In genomic region chr11:107794103-107794493, GRCm38 (mm10) we compare ENCODE assay signal across 8 mouse cellular contexts. TPM values are rescaled to one million over a fixed set of nuclear protein-coding genes. Genes with fewer than 3 reads are reported as not detected.
A peak's percentile ranks its signal among the peaks of the same experiment; 100 is the strongest.
DNase-seq lines count a peak whose midpoint lies in the region; ATAC-seq and TF ChIP-seq lines count a peak whose summit lies in the region.

No protein-coding gene starts in this region.

- TF ChIP-seq CTCF in kidney, adult 2 months (conservative IDR thresholded peaks at IDR 0.05; ENCODE audit: insufficient read depth, insufficient read length, low read depth, low read length), result no peak
- no peak for TF ChIP-seq CTCF in brain, embryonic 14.5 days (IDR thresholded peaks at IDR 0.05; ENCODE audit: borderline replicate concordance, extremely low read depth, insufficient read depth, insufficient read length)
- no peak for TF ChIP-seq CTCF in forebrain, postnatal 0 days (IDR thresholded peaks at IDR 0.05; ENCODE audit: low read depth)

- no peak overlapping the region for H3K27ac ChIP-seq in kidney, adult 2 months (ENCODE audit: insufficient read depth, low read depth, low read length)
- H3K27ac ChIP-seq in forebrain, postnatal 0 days (ENCODE audit: low read depth, low read length), result peak overlapping the region; percentile 97
- no peak overlapping the region for H3K27ac ChIP-seq in limb, embryonic 13.5 days
- peak overlapping the region; percentile 58; the same call in 1 of the 2 replicates for H3K27ac ChIP-seq in stomach, embryonic 14.5 days (ENCODE audit: low read length)

- peak overlapping the region; percentile 46 for H3K4me3 ChIP-seq in kidney, adult 2 months (ENCODE audit: insufficient read depth, low read depth, low read length)
- peak overlapping the region; percentile 84 for H3K4me3 ChIP-seq in forebrain, postnatal 0 days (ENCODE audit: low read depth, low read length)
- peak overlapping the region; percentile 70 for H3K4me3 ChIP-seq in limb, embryonic 13.5 days
- peak overlapping the region; percentile 64 for H3K4me3 ChIP-seq in stomach, embryonic 14.5 days (ENCODE audit: low read depth, low read length)

- peak; percentile 8 for DNase-seq in kidney, adult 2 months
- DNase-seq in kidney, adult 11 months, result no peak
- peak; percentile 59 for DNase-seq in brain, embryonic 14.5 days (ENCODE audit: low read depth)
- DNase-seq in forebrain, postnatal 0 days, result no peak
- no peak for DNase-seq in left cerebral cortex, adult 9 months (ENCODE audit: low spot score in 2 of 2)

- H3K4me1 ChIP-seq in kidney, adult 2 months (ENCODE audit: control insufficient read depth, insufficient read depth, low read length), result no peaks in the 10 kb centered on the region
- peaks cover 6% of the 10 kb centered on the region for H3K4me1 ChIP-seq in forebrain, postnatal 0 days (ENCODE audit: insufficient read depth)
- H3K4me1 ChIP-seq in limb, embryonic 13.5 days, result peaks cover 30% of the 10 kb centered on the region
- H3K4me1 ChIP-seq in stomach, embryonic 14.5 days (ENCODE audit: control insufficient read depth, insufficient read depth, low read length), result peaks cover 14% of the 10 kb centered on the region; the same call in 1 of the 2 replicates

- H3K4me2 ChIP-seq in forebrain, postnatal 0 days (ENCODE audit: low read depth), result peak overlapping the region; percentile 83
- H3K4me2 ChIP-seq in limb, embryonic 13.5 days (replicated peaks), result peak overlapping the region; percentile 98
- peak overlapping the region; percentile 97 for H3K4me2 ChIP-seq in stomach, embryonic 14.5 days (replicated peaks; ENCODE audit: low read depth, low read length)

- TF ChIP-seq POLR2A in kidney, adult 2 months (IDR thresholded peaks at IDR 0.05; ENCODE audit: low read depth, low read length), result no peak
- TF ChIP-seq POLR2A in brain, embryonic 14.5 days (IDR thresholded peaks at IDR 0.05; ENCODE audit: borderline replicate concordance, extremely low read depth, insufficient read depth, insufficient read length, poor library complexity, severe bottlenecking), result no peak

- no peaks in the 10 kb centered on the region for H3K36me3 ChIP-seq in kidney, adult 2 months (ENCODE audit: control insufficient read depth, insufficient read depth, low read length)
- peaks cover 8% of the 10 kb centered on the region for H3K36me3 ChIP-seq in forebrain, postnatal 0 days (ENCODE audit: insufficient read depth)
- peaks cover 6% of the 10 kb centered on the region; the same call in 1 of the 2 replicates for H3K36me3 ChIP-seq in limb, embryonic 13.5 days
- no peaks in the 10 kb centered on the region for H3K36me3 ChIP-seq in stomach, embryonic 14.5 days (ENCODE audit: control insufficient read depth, insufficient read depth, low read length)

- 1% methylated on average over 41 of the region's 41 CpGs for WGBS in kidney, adult 2 months
- under 1% methylated on average over 36 of the region's 41 CpGs for WGBS in forebrain, postnatal 0 days
- WGBS in limb, embryonic 13.5 days, result under 1% methylated on average over 36 of the region's 41 CpGs
- 1% methylated on average over 41 of the region's 41 CpGs for WGBS in stomach, embryonic 14.5 days

- H3K27me3 ChIP-seq in kidney, adult 2 months (replicated peaks; ENCODE audit: control insufficient read depth, insufficient read depth, low read length), result no peaks in the 10 kb centered on the region; the same call in 1 of the 2 replicates
- H3K27me3 ChIP-seq in forebrain, postnatal 0 days (ENCODE audit: insufficient read depth, low read length), result no peaks in the 10 kb centered on the region
- H3K27me3 ChIP-seq in limb, embryonic 13.5 days, result peaks cover 76% of the 10 kb centered on the region
- H3K27me3 ChIP-seq in stomach, embryonic 14.5 days (ENCODE audit: control insufficient read depth, insufficient read depth, low read length), result peaks cover 9% of the 10 kb centered on the region; the same call in 1 of the 2 replicates

- H3K9ac ChIP-seq in forebrain, postnatal 0 days, result peak overlapping the region; percentile 94
- H3K9ac ChIP-seq in limb, embryonic 13.5 days, result peak overlapping the region; percentile 73
- peak overlapping the region; percentile 38; the same call in 1 of the 2 replicates for H3K9ac ChIP-seq in stomach, embryonic 14.5 days (replicated peaks; ENCODE audit: low read depth, low read length)

- H3K9me3 ChIP-seq in forebrain, postnatal 0 days (ENCODE audit: low read length), result no peaks in the 10 kb centered on the region
- H3K9me3 ChIP-seq in limb, embryonic 13.5 days, result no peaks in the 10 kb centered on the region
- no peaks in the 10 kb centered on the region for H3K9me3 ChIP-seq in stomach, embryonic 14.5 days (ENCODE audit: control insufficient read depth, low read depth, low read length)

- ATAC-seq in forebrain, postnatal 0 days, result peak; percentile 52; the same call in 1 of the 2 replicates
- ATAC-seq in limb, embryonic 13.5 days (ENCODE audit: low FRiP score, low read depth), result peak; percentile 33
- peak; percentile 21; the same call in 1 of the 2 replicates for ATAC-seq in stomach, embryonic 14.5 days (ENCODE audit: insufficient number of reproducible peaks, insufficient read depth, low FRiP score, low read depth)
- ATAC-seq in erythroblast, adult 5-6 weeks (replicated peaks; ENCODE audit: low FRiP score, poor library complexity, severe bottlenecking), result no peak

RNA-seq across cellular contexts. Expression of gene Cacng4, which starts 0.3 kb away (rescaled TPM):
- polyA plus RNA-seq in kidney, adult 2 months (2012; rRNA removed), result 0.31 and 0.69 TPM in 2 replicates
- polyA plus RNA-seq in brain, embryonic 14.5 days (2012; rRNA removed), result 117 and 152 TPM in 2 replicates
- 80.9 and 91.7 TPM in 2 replicates for total RNA-seq in forebrain, postnatal 0 days (2014; rRNA removed)
- polyA plus RNA-seq in forebrain, postnatal 0 days (2015; fragmentation: Nextera tagmentation; extraction: Ambion mirVana), result 44.6 and 57.7 TPM in 2 replicates
- 4.3 and 5.7 TPM in 2 replicates for polyA plus RNA-seq in limb, embryonic 13.5 days (2015; fragmentation: Nextera tagmentation; extraction: Ambion mirVana)
- polyA plus RNA-seq in stomach, embryonic 14.5 days (2014; fragmentation: Nextera tagmentation; extraction: Ambion mirVana), result 7.7 and 7.9 TPM in 2 replicates
- total RNA-seq in erythroblast, adult 5-6 weeks (2015; ENCODE audit: low replicate concordance), result not detected in 2 replicates
- not detected in 2 replicates for total RNA-seq in erythroblast, adult 5-6 weeks (2017; ENCODE audit: low replicate concordance)

Comparison
In these comparisons a context has a peak if more than half of its experiments do, and no peak if none do; other contexts are left out.
1. DNase-seq: peak in kidney, adult 2 months (single experiment) and brain, embryonic 14.5 days (single experiment); none in kidney, adult 11 months (single experiment), forebrain, postnatal 0 days (single experiment) and left cerebral cortex, adult 9 months (0 of 2).
2. H3K27ac ChIP-seq: peak in forebrain, postnatal 0 days (single experiment) and stomach, embryonic 14.5 days (single experiment); none in kidney, adult 2 months (single experiment) and limb, embryonic 13.5 days (single experiment).
3. H3K9ac ChIP-seq: peak in every context shown above with its lines; median percentile 94 in forebrain, postnatal 0 days; 73 in limb, embryonic 13.5 days; 38 in stomach, embryonic 14.5 days.
4. Peak in every context shown above with its lines, with median percentiles within 50 percentile points of each other: H3K4me3 ChIP-seq and H3K4me2 ChIP-seq.